In genomic region chr7:29491471-29491755, GRCm38 (mm10) we compare ENCODE assay signal across 17 mouse cellular contexts. TPM values are rescaled to one million over a fixed set of nuclear protein-coding genes. Genes with fewer than 3 reads are reported as not detected.
DNase-seq lines count a peak whose midpoint lies in the region; ATAC-seq and TF ChIP-seq lines count a peak whose summit lies in the region.
"Had no signal": no experiment of that assay in that cellular context is flagged by ENCODE, and none has a peak within 500 bp of the region (broad histone marks: within the 10 kb centered on the region; RNA-seq: fewer than 3 reads in every experiment).

No protein-coding gene starts in this region.

- ATAC-seq in intestine, postnatal 0 days = no peak
- no peak; the same call in 1 of the 2 replicates for ATAC-seq in stomach, embryonic 16.5 days (ENCODE audit: insufficient read depth, low FRiP score)
- ATAC-seq in forebrain, embryonic 16.5 days = no peak
- ATAC-seq: forebrain, embryonic 15.5 days; midbrain, embryonic 13.5 days had no signal

- H3K4me2 ChIP-seq in intestine, postnatal 0 days (replicated peaks; ENCODE audit: low read depth) = 0 out of 2 replicates have a peak overlapping the region, but pooled peaks have one; percentile 1
- no peak overlapping the region for H3K4me2 ChIP-seq in stomach, embryonic 16.5 days (ENCODE audit: low read depth, low read length)
- H3K4me2 ChIP-seq in forebrain, embryonic 16.5 days (ENCODE audit: low read length) = no peak overlapping the region
- H3K4me2 ChIP-seq: forebrain, embryonic 15.5 days; heart, embryonic 15.5 days; limb, embryonic 15.5 days; midbrain, embryonic 13.5 days; neural tube, embryonic 12.5 days had no signal

- TF ChIP-seq EP300 in ES-Bruce4 (IDR thresholded peaks at IDR 0.05; ENCODE audit: insufficient read depth, low read depth, low read length) = no peak

- TF ChIP-seq CTCF in ES-Bruce4 (IDR thresholded peaks at IDR 0.05; ENCODE audit: low read depth, low read length) = no peak
- TF ChIP-seq CTCF in intestine, postnatal 0 days (IDR thresholded peaks at IDR 0.05; ENCODE audit: low read depth) = no peak

- H3K27ac ChIP-seq in ES-Bruce4 (ENCODE audit: insufficient read depth, low read length) = 0 out of 2 replicates have a peak overlapping the region, but pooled peaks have one; percentile 26
- peak overlapping the region; percentile 71 for H3K27ac ChIP-seq in intestine, postnatal 0 days (ENCODE audit: low read depth, low read length)
- peak overlapping the region; percentile 55; the same call in 1 of the 2 replicates for H3K27ac ChIP-seq in stomach, embryonic 16.5 days (ENCODE audit: low read length)
- no peak overlapping the region for H3K27ac ChIP-seq in forebrain, embryonic 16.5 days (ENCODE audit: low read length)
- H3K27ac ChIP-seq: forebrain, embryonic 15.5 days; heart, embryonic 15.5 days; midbrain, embryonic 13.5 days; neural tube, embryonic 12.5 days had no signal

- DNase-seq in A20 (ENCODE audit: low read depth, low spot score) = peak; percentile 55
- DNase-seq in embryo, embryonic 10 days (ENCODE audit: low spot score) = no peak
- DNase-seq in B cell, adult 2 months = no peak
- DNase-seq: adrenal gland, postnatal 36 days; kidney, adult 8-10 months; kidney, postnatal 25 days; right cerebral cortex, postnatal 4 days had no signal

- no peaks in the 10 kb centered on the region for H3K9me3 ChIP-seq in ES-Bruce4 (replicated peaks; ENCODE audit: control insufficient read depth, insufficient read depth, low read length, poor library complexity, severe bottlenecking)
- no peaks in the 10 kb centered on the region for H3K9me3 ChIP-seq in intestine, postnatal 0 days (ENCODE audit: control insufficient read depth)
- no peaks in the 10 kb centered on the region for H3K9me3 ChIP-seq in stomach, embryonic 16.5 days (replicated peaks; ENCODE audit: control insufficient read depth, low read length)
- H3K9me3 ChIP-seq in forebrain, embryonic 16.5 days (ENCODE audit: control insufficient read depth, low read length) = no peaks in the 10 kb centered on the region
- H3K9me3 ChIP-seq: forebrain, embryonic 15.5 days; heart, embryonic 15.5 days; limb, embryonic 15.5 days; midbrain, embryonic 13.5 days; neural tube, embryonic 12.5 days had no signal

- 38% methylated on average over 3 of the region's 3 CpGs for WGBS in intestine, postnatal 0 days
- WGBS in stomach, embryonic 16.5 days = 55% methylated on average over 3 of the region's 3 CpGs
- WGBS in forebrain, embryonic 16.5 days = 60% methylated on average over 3 of the region's 3 CpGs

- TF ChIP-seq POLR2A in ES-Bruce4 (IDR thresholded peaks at IDR 0.05; ENCODE audit: insufficient read depth, low read length) = no peak

- no peak overlapping the region for H3K4me3 ChIP-seq in ES-Bruce4 (ENCODE audit: low read depth, low read length)
- H3K4me3 ChIP-seq in intestine, postnatal 0 days (ENCODE audit: low read depth, low read length) = no peak overlapping the region
- H3K4me3 ChIP-seq in stomach, embryonic 16.5 days (replicated peaks; ENCODE audit: low read length) = no peak overlapping the region
- no peak overlapping the region for H3K4me3 ChIP-seq in forebrain, embryonic 16.5 days (replicated peaks; ENCODE audit: low read length)
- H3K4me3 ChIP-seq: erythroblast, embryonic 14.5 days; forebrain, embryonic 15.5 days; heart, embryonic 15.5 days; limb, embryonic 15.5 days; midbrain, embryonic 13.5 days; neural tube, embryonic 12.5 days had no signal

- peaks cover 16% of the 10 kb centered on the region for H3K4me1 ChIP-seq in ES-Bruce4 (ENCODE audit: control insufficient read depth, insufficient read depth, low read length)
- H3K4me1 ChIP-seq in intestine, postnatal 0 days (replicated peaks; ENCODE audit: control insufficient read depth, insufficient read depth, low read length) = peaks cover 24% of the 10 kb centered on the region
- peaks cover 38% of the 10 kb centered on the region for H3K4me1 ChIP-seq in stomach, embryonic 16.5 days (ENCODE audit: control insufficient read depth, insufficient read depth, low read length)
- peaks cover 12% of the 10 kb centered on the region for H3K4me1 ChIP-seq in forebrain, embryonic 16.5 days (replicated peaks; ENCODE audit: control insufficient read depth, insufficient read depth, low read length)

- H3K27me3 ChIP-seq in ES-Bruce4 (ENCODE audit: control insufficient read depth, insufficient read depth, low read length, poor library complexity, severe bottlenecking) = no peaks in the 10 kb centered on the region
- H3K27me3 ChIP-seq in intestine, postnatal 0 days (replicated peaks; ENCODE audit: control insufficient read depth, insufficient read depth, low read length) = no peaks in the 10 kb centered on the region
- no peaks in the 10 kb centered on the region for H3K27me3 ChIP-seq in stomach, embryonic 16.5 days (ENCODE audit: control insufficient read depth, insufficient read depth, low read length)
- no peaks in the 10 kb centered on the region for H3K27me3 ChIP-seq in forebrain, embryonic 16.5 days (replicated peaks; ENCODE audit: control insufficient read depth, insufficient read depth, low read length)
- H3K27me3 ChIP-seq: forebrain, embryonic 15.5 days; limb, embryonic 15.5 days; neural tube, embryonic 12.5 days had no signal

- no peaks in the 10 kb centered on the region for H3K36me3 ChIP-seq in ES-Bruce4 (ENCODE audit: control insufficient read depth, insufficient read depth, low read length, poor library complexity, severe bottlenecking)
- no peaks in the 10 kb centered on the region for H3K36me3 ChIP-seq in intestine, postnatal 0 days (ENCODE audit: control insufficient read depth, insufficient read depth)
- no peaks in the 10 kb centered on the region for H3K36me3 ChIP-seq in stomach, embryonic 16.5 days (ENCODE audit: control insufficient read depth, insufficient read depth, low read length)
- H3K36me3 ChIP-seq in forebrain, embryonic 16.5 days (ENCODE audit: control insufficient read depth, insufficient read depth) = no peaks in the 10 kb centered on the region
- H3K36me3 ChIP-seq: forebrain, embryonic 15.5 days; heart, embryonic 15.5 days; midbrain, embryonic 13.5 days; neural tube, embryonic 12.5 days had no signal

- H3K9ac ChIP-seq in ES-Bruce4 (ENCODE audit: low read depth, poor library complexity, severe bottlenecking) = no peak overlapping the region
- no peak overlapping the region for H3K9ac ChIP-seq in intestine, postnatal 0 days (ENCODE audit: low read depth, low read length)
- no peak overlapping the region for H3K9ac ChIP-seq in stomach, embryonic 16.5 days (ENCODE audit: low read length)
- no peak overlapping the region for H3K9ac ChIP-seq in forebrain, embryonic 16.5 days (replicated peaks; ENCODE audit: low read depth, low read length)
- H3K9ac ChIP-seq: forebrain, embryonic 15.5 days; heart, embryonic 15.5 days; limb, embryonic 15.5 days; midbrain, embryonic 13.5 days; neural tube, embryonic 12.5 days had no signal

RNA-seq across cellular contexts. Expression of gene Sipa1l3, which starts 27.0 kb away (rescaled TPM):
- polyA plus RNA-seq in ES-Bruce4 (2011; ENCODE audit: insufficient read depth, insufficient read length, low read depth, missing spikeins) = 29.4 and 31.0 TPM in 2 replicates
- polyA plus RNA-seq in intestine, postnatal 0 days (2015; fragmentation: Nextera tagmentation; extraction: Ambion mirVana) = 22.0 and 25.6 TPM in 2 replicates
- polyA plus RNA-seq in stomach, embryonic 16.5 days (2015; fragmentation: Nextera tagmentation; extraction: Ambion mirVana) = 18.4 and 22.2 TPM in 2 replicates
- polyA plus RNA-seq in forebrain, embryonic 16.5 days (2015; fragmentation: Nextera tagmentation; extraction: Ambion mirVana) = 13.9 and 16.1 TPM in 2 replicates
